Mouse (Mus musculus) forebrain, embryonic 13.5 days (tissue): ENCODE data around the gene Ptpre. TPM values are rescaled to one million over a fixed set of nuclear protein-coding genes. Genes with fewer than 3 reads are reported as not detected.

Experiments
- ATAC-seq: fragments of 200-750 bp; cut with Nextera tagmentation; 2 replicates; pipeline ENCODE4 v1.8.0; 2017
- H3K27ac ChIP-seq: fragments of 300-500 bp; sonication (generic); 2 replicates; pipeline ENCODE4 v1.5.1; 2015; ENCODE audit warnings: inconsistent platforms, mild to moderate bottlenecking, moderate library complexity
- H3K27me3 ChIP-seq: fragments of 300-500 bp; sonication (generic); 2 replicates; pipeline ENCODE4 v1.6.1; 2015; ENCODE audit warnings: mild to moderate bottlenecking, inconsistent platforms
- H3K36me3 ChIP-seq: fragments of 300-500 bp; sonication (generic); 2 replicates; pipeline ENCODE4 v1.6.1; 2015; ENCODE audit warnings: mild to moderate bottlenecking, inconsistent platforms; ENCODE audit not compliant: poor library complexity, severe bottlenecking
- H3K4me1 ChIP-seq: fragments of 300-500 bp; sonication (generic); 2 replicates; pipeline ENCODE4 v1.6.1; 2015; ENCODE audit warnings: inconsistent platforms
- H3K4me2 ChIP-seq: fragments of 300-500 bp; sonication (generic); 2 replicates; pipeline ENCODE4 v1.6.1; 2015; ENCODE audit warnings: inconsistent platforms, mild to moderate bottlenecking, moderate library complexity
- H3K4me3 ChIP-seq: fragments of 300-500 bp; sonication (generic); 2 replicates; pipeline ENCODE4 v1.5.1; 2015; ENCODE audit warnings: mild to moderate bottlenecking, inconsistent platforms
- H3K9ac ChIP-seq: fragments of 300-500 bp; sonication (generic); 2 replicates; pipeline ENCODE4 v1.6.1; 2015; ENCODE audit warnings: mild to moderate bottlenecking, inconsistent platforms
- H3K9me3 ChIP-seq: fragments of 300-500 bp; sonication (generic); replicated peaks from 2 replicates; pipeline ENCODE4 v1.6.1; 2016; ENCODE audit warnings: inconsistent platforms
- WGBS: fragments of 180-500 bp; shearing (Covaris S2); methylation state at CpG from one replicate; pipeline ENCODE4 v1.1.7; 2015; 5-methylcytosine and 5-hydroxymethylcytosine counted together
- polyA plus RNA-seq: library from polyadenylated mRNA; unstranded; fragments of >200 nt; fragmentation: Nextera tagmentation; extraction: Ambion mirVana; gene quantifications from 2 replicates; pipeline ENCODE4 v1.2.1, GENCODE M21; 2015

The Ptpre gene
- polyA plus RNA-seq, 1 experiment from 2014 or later, result 2.3 TPM

GRCm38 (mm10) chr7:135715166-135715565 is 177.9 kb downstream of the Ptpre start:
- Histone ChIP-seq H3K4me2 (peak overlapping the region; percentile 72), H3K4me1 (peaks cover 35% of the 10 kb centered on the region), H3K36me3 (no peaks in the 10 kb centered on the region), H3K27me3 (no peaks in the 10 kb centered on the region), H3K27ac (no peak overlapping the region), H3K4me3 (peak overlapping the region; percentile 78), H3K9ac (peak overlapping the region; percentile 89), H3K9me3 (no peaks in the 10 kb centered on the region)
- WGBS, result 2% methylated on average over 7 of the region's 7 CpGs
- no peak for ATAC-seq

DNA sequence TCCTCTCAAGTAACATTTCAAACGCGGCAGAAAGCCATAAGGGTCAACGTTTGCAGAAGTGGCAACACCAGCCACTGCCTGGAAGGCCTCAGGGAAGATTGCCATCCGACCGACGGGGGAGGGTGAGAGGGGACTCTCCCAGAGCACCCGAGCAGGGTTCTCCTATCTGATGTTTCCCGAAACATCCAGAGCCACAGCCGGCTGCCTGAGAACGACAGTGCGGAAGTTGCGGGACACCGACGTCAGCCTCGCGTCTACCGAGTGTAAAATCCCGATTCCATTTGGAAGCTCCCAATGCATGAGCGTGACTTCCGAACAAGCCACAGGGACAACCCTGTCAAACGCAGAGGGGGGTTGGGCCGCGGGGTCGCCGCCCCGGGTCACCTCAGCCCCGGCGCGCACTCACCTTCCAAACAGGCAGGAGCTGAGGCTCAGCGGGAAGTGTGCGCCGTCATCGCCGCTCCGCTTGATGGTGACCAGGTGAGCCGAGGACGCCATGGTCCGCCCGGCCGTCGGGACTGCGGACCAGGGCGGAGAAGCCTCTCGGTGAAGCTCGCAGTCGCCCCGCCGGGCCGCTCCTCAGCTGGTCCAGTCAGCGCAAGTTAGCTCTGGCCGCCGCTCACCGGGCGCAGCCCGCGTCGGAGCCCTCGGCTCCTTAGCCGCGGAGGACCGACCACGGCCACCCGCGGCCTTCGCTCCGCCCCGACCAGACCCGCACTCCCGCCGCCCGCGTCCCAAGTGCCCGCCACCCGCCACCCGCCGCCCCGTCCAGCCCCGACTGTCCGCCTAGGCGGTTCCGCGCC is 178.6 kb downstream of the Ptpre start, which contains the start of gene Mki67:
Gene Mki67, minus strand, starts transcription at position 720 of the 803 bp plus-strand sequence.
- Histone ChIP-seq H3K27ac (peak within 1 kb of the TSS; percentile 74), H3K4me1 (peaks cover 35% of the 10 kb centered on the region), H3K27me3 (no peaks in the 10 kb centered on the region), H3K9me3 (no peaks in the 10 kb centered on the region), H3K9ac (peak within 1 kb of the TSS; percentile 89), H3K4me3 (peak within 1 kb of the TSS; percentile 78), H3K4me2 (peak within 1 kb of the TSS; percentile 72), H3K36me3 (no peaks in the 10 kb centered on the region)
- peak; percentile 11; the same call in 1 of the 2 replicates for ATAC-seq
- WGBS, result 0% methylated on average over 78 of the region's 82 CpGs

GRCm38 (mm10) chr7:135716445-135716877 is 179.2 kb downstream of the Ptpre start:
- H3K36me3 ChIP-seq, result no peaks in the 10 kb centered on the region
- H3K9me3 ChIP-seq, result no peaks in the 10 kb centered on the region
- H3K27ac ChIP-seq, result no peak overlapping the region
- peak overlapping the region; percentile 72 for H3K4me2 ChIP-seq
- peak overlapping the region; percentile 89; the same call in 1 of the 2 replicates for H3K9ac ChIP-seq
- peak overlapping the region; percentile 78 for H3K4me3 ChIP-seq
- 1% methylated on average over 25 of the region's 28 CpGs for WGBS
- peak; percentile 97 for ATAC-seq
- no peaks in the 10 kb centered on the region for H3K27me3 ChIP-seq
- peaks cover 35% of the 10 kb centered on the region for H3K4me1 ChIP-seq

- Histone ChIP-seq H3K4me3 (peak overlapping the region; percentile 78), H3K4me1 (peaks cover 35% of the 10 kb centered on the region), H3K36me3 (no peaks in the 10 kb centered on the region), H3K27me3 (no peaks in the 10 kb centered on the region), H3K27ac (no peak overlapping the region), H3K9ac (peak overlapping the region; percentile 52; the same call in 1 of the 2 replicates), H3K4me2 (peak overlapping the region; percentile 72), H3K9me3 (no peaks in the 10 kb centered on the region)
- WGBS, result 72% methylated on average over 7 of the region's 7 CpGs
- 0 out of 2 replicates have a peak, but pooled peaks have one; percentile 5 for ATAC-seq
Observed at GRCm38 (mm10) chr7:135716968-135717557, 179.8 kb downstream of the Ptpre start.

DNA sequence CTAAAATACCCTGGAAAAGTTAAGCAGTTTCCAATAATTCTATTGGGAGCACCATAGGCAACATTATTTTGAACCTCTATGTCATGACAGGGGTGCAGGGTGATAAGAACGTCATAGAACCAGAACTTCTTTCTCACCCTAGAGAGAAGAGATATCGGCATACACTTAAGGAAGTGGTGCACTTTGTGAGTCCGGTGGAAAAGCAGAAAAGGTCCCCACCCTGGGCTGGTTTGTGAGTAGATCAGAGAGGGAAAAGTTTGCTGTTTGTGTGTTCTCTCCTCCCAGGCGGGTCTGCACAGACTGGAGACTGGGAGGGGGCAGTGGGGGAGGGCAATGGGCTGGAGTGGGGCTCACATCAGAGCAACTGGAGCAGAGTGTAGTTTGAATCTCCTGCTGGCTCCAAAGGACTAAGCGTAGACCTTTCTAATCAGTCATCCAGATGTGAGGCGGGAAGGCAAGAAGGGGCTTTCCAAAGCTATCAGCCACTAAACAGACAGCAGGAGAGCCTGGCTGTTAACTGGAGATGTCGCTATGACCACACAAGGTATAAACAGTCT is 184.2 kb downstream of the Ptpre start:
- Histone ChIP-seq H3K36me3 (no peaks in the 10 kb centered on the region), H3K9me3 (no peaks in the 10 kb centered on the region), H3K27me3 (no peaks in the 10 kb centered on the region), H3K4me1 (peaks cover 4% of the 10 kb centered on the region; the same call in 1 of the 2 replicates), H3K4me3 (no peak overlapping the region), H3K27ac (no peak overlapping the region), H3K9ac (no peak overlapping the region), H3K4me2 (no peak overlapping the region)
- no peak for ATAC-seq
- WGBS, result 79% methylated on average over 7 of the region's 7 CpGs

DNA sequence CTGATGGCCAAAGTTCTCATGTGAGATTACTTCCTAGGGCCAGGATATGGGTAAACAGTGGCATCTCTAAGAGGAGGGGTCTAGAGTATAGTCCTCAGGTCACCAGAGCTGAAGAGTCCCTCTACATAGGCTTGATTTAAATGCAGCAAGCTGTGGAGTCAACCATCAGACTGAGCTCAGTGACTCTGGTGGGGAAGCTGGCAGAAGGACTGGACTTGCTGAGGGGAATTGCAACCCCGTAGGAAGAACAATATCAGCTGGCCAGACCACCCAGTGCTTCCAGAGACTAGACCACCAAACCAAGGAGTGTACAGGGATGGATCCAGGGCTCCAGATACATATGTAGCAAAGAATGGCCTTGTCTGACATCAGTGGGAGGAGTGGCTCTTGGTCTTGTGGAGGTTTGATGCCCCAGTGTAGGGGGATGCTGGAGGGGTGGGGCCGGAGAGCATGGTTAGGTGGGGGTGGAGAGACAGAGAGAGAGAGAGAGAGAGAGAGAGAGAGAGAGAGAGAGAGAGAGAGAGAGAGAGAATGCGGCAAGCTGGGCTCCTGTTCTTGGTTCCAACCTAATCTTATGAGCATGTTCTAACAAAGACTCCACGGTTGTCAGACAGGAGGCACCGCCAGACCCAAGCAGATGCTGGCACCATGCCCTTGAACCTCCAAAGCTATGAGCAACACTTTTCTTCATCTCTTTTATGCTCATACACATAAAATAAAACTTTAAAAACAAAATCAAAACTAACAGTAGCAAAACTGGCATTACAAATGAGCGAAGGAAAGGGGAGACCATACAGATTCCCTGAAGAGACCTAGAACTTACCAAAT is 184.9 kb downstream of the Ptpre start:
- Histone ChIP-seq H3K4me3 (no peak overlapping the region), H3K9ac (no peak overlapping the region), H3K27me3 (no peaks in the 10 kb centered on the region), H3K4me2 (no peak overlapping the region), H3K36me3 (no peaks in the 10 kb centered on the region), H3K27ac (no peak overlapping the region), H3K4me1 (no peaks in the 10 kb centered on the region), H3K9me3 (no peaks in the 10 kb centered on the region)
- WGBS, result 82% methylated on average over 6 of the region's 6 CpGs
- ATAC-seq, result no peak

DNA sequence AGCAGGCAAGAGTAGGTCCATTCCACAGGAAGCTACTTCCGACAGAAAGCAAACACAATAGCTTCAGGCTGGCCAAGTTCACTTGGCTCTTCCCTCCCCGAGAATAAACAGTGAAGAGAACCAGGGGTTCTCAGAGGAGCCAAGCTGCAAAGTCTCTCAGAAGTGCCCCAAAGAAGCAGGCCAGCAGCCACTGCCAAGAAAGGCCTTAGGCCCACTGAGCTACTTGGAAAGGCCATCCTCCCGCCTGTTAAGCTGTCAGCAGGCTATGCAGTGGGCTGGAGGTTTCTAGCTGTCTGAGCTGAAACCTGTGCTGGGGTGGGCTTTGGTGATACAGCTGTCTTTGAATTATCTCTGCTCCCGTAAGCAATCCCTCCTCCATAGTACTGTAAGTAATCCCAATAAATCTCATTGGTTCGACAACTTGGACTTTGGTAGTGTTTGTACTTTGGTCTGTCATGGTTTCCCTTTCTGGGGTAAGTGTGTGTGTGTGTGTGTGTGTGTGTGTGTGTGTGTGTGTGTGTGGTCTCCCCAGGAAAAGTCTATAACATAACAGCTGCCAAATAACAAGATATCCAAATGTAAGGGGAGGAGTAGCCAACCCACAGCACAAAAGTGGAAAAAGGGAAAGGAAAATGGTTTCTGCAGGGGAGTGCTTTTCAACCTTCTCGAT is 186.5 kb downstream of the Ptpre start:
- 75% methylated on average over 6 of the region's 6 CpGs for WGBS
- no peak for ATAC-seq
- Histone ChIP-seq H3K9me3 (no peaks in the 10 kb centered on the region), H3K27me3 (no peaks in the 10 kb centered on the region), H3K4me3 (no peak overlapping the region), H3K9ac (no peak overlapping the region), H3K36me3 (no peaks in the 10 kb centered on the region), H3K4me1 (no peaks in the 10 kb centered on the region), H3K4me2 (no peak overlapping the region), H3K27ac (no peak overlapping the region)

DNA sequence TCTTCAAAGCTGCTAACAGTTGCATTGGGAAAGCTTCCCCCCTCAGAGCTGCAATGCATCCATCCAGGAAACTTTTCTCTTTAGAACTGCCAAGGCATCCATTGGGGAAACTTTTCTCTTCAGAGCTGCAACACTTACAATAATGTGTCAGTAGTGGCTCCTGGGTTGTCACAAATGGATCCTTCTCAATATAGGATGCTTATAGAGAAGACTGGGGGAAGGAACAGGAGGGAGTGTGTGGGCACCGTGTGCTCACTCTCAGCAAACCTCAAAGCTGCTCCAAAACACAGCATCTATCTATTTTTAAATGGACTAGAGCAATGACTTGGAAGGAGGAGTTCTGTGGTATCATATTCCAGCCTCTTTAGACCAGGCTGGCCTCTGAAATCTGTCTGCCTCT is 189.4 kb downstream of the Ptpre start:
- 83% methylated on average over 1 of the region's 1 CpGs for WGBS
- H3K4me2 ChIP-seq, result no peak overlapping the region
- no peak overlapping the region for H3K4me3 ChIP-seq
- H3K9me3 ChIP-seq, result no peaks in the 10 kb centered on the region
- no peak for ATAC-seq
- H3K4me1 ChIP-seq, result no peaks in the 10 kb centered on the region
- no peaks in the 10 kb centered on the region for H3K27me3 ChIP-seq
- no peak overlapping the region for H3K27ac ChIP-seq
- H3K9ac ChIP-seq, result no peak overlapping the region
- H3K36me3 ChIP-seq, result no peaks in the 10 kb centered on the region

GRCm38 (mm10) chr7:135728038-135728437 is 190.8 kb downstream of the Ptpre start:
- 93% methylated on average over 12 of the region's 12 CpGs for WGBS
- Histone ChIP-seq H3K27me3 (no peaks in the 10 kb centered on the region), H3K27ac (no peak overlapping the region), H3K4me2 (no peak overlapping the region), H3K9me3 (no peaks in the 10 kb centered on the region), H3K9ac (no peak overlapping the region), H3K4me1 (no peaks in the 10 kb centered on the region), H3K36me3 (no peaks in the 10 kb centered on the region), H3K4me3 (no peak overlapping the region)
- no peak for ATAC-seq

GRCm38 (mm10) chr7:135734379-135734778 is 197.1 kb downstream of the Ptpre start:
- Histone ChIP-seq H3K9me3 (no peaks in the 10 kb centered on the region), H3K4me3 (no peak overlapping the region), H3K9ac (no peak overlapping the region), H3K4me1 (peaks cover 7% of the 10 kb centered on the region; the same call in 1 of the 2 replicates), H3K36me3 (no peaks in the 10 kb centered on the region), H3K27me3 (no peaks in the 10 kb centered on the region), H3K4me2 (no peak overlapping the region), H3K27ac (no peak overlapping the region)
- WGBS, result 92% methylated on average over 5 of the region's 5 CpGs
- no peak for ATAC-seq

- no peak for ATAC-seq
- H3K4me2 ChIP-seq, result peak overlapping the region; percentile 47; the same call in 1 of the 2 replicates
Observed at GRCm38 (mm10) chr7:135734911-135735646, 197.8 kb downstream of the Ptpre start.

More at GRCm38 (mm10) chr7:135734911-135735646, 197.8 kb downstream of the Ptpre start:
- H3K9me3 ChIP-seq, result no peaks in the 10 kb centered on the region
- H3K36me3 ChIP-seq, result no peaks in the 10 kb centered on the region
- H3K4me3 ChIP-seq, result no peak overlapping the region
- 89% methylated on average over 9 of the region's 9 CpGs for WGBS
- no peak overlapping the region for H3K9ac ChIP-seq
- H3K27ac ChIP-seq, result no peak overlapping the region
- H3K4me1 ChIP-seq, result peaks cover 7% of the 10 kb centered on the region; the same call in 1 of the 2 replicates
- no peaks in the 10 kb centered on the region for H3K27me3 ChIP-seq
